Mouse (Mus musculus): ENCODE measurements around the gene Catsperz.

The Catsperz gene

GRCm38 (mm10) chr19:6943709-6944108, 18.5 kb upstream of the Catsperz start:
- DNase-seq (ENCODE audit: low spot score): no peak

DNA sequence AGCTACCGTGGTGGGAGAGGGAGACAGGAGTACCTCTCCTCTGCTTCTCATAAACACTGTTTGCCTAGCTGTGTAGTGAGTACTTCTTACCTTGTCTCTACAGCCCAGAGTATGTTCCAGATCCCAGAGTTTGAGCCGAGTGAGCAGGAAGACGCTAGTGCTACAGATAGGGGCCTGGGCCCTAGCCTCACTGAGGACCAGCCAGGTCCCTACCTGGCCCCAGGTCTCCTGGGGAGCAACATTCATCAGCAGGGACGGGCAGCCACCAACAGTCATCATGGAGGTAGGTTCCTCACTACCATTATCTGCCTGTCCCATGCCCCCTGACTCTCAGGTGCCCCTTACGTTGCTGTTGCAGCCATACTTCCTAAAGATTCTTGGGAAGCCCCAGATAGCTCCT, 17.6 kb upstream of the Catsperz start:
- DNase-seq (ENCODE audit: low spot score): no peak

DNA sequence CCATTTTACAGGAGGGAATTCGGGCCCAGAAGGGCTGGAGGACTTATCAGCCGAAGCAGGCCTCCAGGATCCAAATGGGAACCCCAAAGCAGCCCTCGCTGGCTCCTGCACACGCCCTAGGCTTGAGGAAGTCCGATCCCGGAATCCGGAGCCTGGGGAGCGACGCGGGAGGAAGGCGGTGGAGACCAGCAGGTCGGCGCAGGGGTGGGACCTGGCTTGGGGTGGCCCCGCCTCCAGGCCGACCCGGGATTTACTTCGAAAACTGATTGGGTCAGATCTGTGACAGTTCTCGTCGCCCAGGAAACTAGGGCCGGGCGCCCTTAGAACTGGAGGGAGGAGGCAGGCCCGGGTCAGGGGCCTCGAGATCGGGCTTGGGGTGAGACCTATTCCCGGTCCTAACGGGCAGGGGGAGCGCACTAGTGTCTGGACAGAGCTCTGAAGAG, 17.1 kb upstream of the Catsperz start, which contains the start of gene Gpr137:
Gene Gpr137 (minus strand): TSS at position 232 of the 443 bp plus-strand sequence.
- peak; percentile 92 for DNase-seq (ENCODE audit: low spot score)

- DNase-seq (ENCODE audit: low spot score): peak; percentile 92
Measured at GRCm38 (mm10) chr19:6941372-6942248, 16.4 kb upstream of the Catsperz start, which contains the start of gene Bad. Bad (plus strand) TSS chr19:6941861.

DNA sequence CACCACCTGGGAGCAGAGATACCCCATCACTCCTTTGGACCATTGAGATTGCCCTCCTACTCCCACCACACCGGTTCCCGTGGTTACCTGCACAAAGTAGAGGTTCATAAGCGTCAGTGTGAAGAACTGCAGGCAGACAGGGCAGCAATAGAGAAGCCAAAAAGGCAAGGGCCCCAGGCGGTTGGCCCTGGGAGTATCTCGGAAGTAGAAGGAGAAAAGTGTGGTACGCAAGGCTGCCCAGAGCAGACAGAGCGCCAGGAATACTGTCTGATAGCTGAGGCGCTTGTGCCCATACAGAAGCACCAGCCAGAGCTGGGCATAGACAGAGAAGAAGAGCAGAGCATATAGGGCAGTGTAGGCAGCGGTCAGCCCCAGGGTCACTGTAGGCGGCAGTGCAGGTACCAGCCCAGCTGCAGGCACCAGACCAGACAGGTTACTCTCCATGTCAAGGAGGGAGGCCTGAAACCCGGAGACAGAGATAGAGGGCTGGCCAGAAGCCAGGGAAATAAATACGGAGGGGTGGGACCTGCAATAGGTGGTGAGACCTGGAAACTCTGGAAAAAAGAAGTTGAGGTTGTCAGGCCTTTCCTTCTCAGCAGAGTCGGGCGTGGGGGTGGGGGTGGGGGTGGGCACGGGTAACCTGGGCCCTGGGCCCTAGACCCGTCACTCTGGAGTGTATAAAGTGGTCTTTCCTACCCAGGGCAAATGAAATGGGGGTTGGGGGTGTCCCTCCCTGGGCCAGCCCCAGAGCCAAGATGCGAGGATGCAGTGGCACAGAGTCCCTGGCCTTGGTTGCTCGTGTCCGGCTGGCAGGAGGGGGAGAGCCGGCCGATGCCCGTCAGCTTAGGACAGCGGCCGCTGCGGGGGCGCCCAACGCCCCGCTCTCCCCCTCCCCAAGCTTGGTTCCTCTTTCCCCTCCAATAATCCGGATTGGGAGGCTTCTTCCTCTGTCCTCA, 15.5 kb upstream of the Catsperz start:
- DNase-seq (ENCODE audit: low spot score): no peak

- DNase-seq (ENCODE audit: low spot score): no peak
Measured at GRCm38 (mm10) chr19:6939106-6940002, 14.2 kb upstream of the Catsperz start.

GRCm38 (mm10) chr19:6937541-6938465, 12.6 kb upstream of the Catsperz start:
- DNase-seq (ENCODE audit: low spot score): no peak

- DNase-seq (ENCODE audit: low spot score): no peak
Measured at GRCm38 (mm10) chr19:6936299-6936698, 11.1 kb upstream of the Catsperz start.

DNA sequence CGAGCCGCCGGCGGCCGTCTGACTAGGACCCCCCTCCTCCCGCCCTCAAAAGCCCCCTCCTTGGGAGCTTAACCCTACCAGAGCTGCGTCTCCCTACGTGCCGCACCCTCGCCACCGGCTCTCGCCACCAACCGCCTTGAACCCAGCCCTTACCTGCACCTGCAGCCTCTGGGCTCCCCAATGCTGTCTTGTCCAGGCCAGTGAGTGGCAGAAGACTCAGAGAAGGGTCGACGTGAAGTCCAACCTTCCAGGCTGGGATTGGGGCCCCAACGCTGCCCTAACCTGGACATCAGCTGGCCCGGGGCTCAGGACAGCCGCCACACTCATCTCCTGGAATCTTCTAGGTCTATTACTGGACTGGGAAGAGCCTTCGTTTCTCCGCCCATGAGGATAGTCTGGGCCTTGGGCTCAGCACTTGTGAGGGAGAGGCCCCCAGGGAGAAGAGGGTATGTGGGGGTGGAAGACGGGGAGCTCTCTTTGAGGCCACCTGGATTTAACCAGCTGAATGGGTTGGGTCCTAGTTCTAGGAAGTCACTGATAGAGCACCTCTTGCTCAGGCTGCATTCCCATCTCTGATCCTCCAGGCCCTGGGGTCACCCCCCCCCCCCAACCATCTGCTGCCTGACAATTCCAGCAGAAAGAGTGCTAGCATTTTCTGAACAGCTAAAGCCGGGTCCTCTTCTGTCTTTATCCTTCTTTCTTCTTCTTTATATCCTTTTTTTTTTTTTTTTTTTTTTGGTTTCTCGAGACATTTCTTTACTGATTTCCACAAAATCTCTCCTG, 9.2 kb upstream of the Catsperz start, which contains the start of gene Kcnk4:
Gene Kcnk4 (minus strand): TSS at position 321 of the 783 bp plus-strand sequence.
- no peak for DNase-seq (ENCODE audit: low spot score)

GRCm38 (mm10) chr19:6933436-6934194, 8.4 kb upstream of the Catsperz start:
- DNase-seq (ENCODE audit: low spot score): no peak

DNA sequence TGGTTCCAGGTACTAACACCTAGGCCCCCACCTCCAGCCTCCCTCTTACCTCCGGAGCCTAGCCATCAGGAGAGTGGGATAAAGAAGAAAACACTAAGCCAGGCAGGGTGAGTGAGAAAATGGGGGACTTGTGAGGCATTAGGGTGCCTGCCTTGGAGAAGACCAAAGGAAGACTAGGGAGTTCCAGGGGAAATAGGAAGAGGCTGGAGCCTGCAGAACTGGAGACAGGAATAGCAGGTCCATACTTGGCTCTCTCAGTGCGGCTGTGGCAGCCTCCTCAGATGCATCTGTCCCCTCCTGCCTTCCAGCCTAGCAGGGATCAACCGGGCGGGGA, 7.9 kb upstream of the Catsperz start:
- DNase-seq (ENCODE audit: low spot score): no peak

GRCm38 (mm10) chr19:6932018-6932417, 6.8 kb upstream of the Catsperz start:
- DNase-seq (ENCODE audit: low spot score): no peak

- DNase-seq (ENCODE audit: low spot score): no peak
Measured at GRCm38 (mm10) chr19:6931002-6931401, 5.8 kb upstream of the Catsperz start.

DNA sequence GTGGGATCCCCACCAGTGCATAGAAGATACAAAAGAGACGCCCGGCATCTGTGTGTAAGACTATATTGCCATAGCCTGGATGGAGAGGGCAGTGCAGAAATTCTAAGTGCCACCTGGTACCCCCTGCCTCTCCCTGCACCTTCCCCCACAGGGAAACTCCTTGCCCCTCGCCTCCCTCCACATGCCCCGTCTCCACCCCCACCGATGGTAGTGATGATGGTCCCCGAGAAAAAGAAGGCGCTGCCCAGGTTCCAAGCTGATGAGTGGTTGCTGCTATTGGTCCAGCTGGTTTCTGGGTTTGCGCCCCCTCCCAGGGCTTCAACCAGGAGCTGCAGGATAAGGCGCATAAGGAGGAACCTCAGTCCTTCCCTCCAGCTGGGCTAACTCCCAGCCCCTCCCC, 2.9 kb upstream of the Catsperz start:
- DNase-seq (ENCODE audit: low spot score): no peak

GRCm38 (mm10) chr19:6926559-6927255, 1.5 kb upstream of the Catsperz start:
- peak; percentile 44 for DNase-seq (ENCODE audit: low spot score)

GRCm38 (mm10) chr19:6925611-6926329, 590 bp upstream of the Catsperz start:
- no peak for DNase-seq (ENCODE audit: low spot score)
